Mouse (Mus musculus) lung, adult 2 months (tissue): ENCODE measurements around the gene Sqstm1.

Experiments
- CTCF ChIP-seq: fragments of 200-500 bp; IDR thresholded peaks from 2 replicates; pipeline ENCODE4 v1.5.1; 2011; ENCODE audit warnings: mild to moderate bottlenecking, low read length, control low read depth; ENCODE audit not compliant: insufficient read depth
- POLR2A ChIP-seq: fragments of 200-500 bp; IDR thresholded peaks from 2 replicates; pipeline ENCODE4 v1.6.1; 2011; ENCODE audit warnings: low read depth, mild to moderate bottlenecking, control low read depth, low read length, borderline replicate concordance; ENCODE audit errors: extremely low read depth

- TF ChIP-seq CTCF, result no peak
- no peak for TF ChIP-seq POLR2A
Measured at GRCm38 (mm10) chr11:50208039-50208438, 2.6 kb downstream of the Sqstm1 start.
